Mouse (Mus musculus) embryonic fibroblast, embryonic 13.5 days (primary cell): ENCODE results near the gene Cnn3. TPM values are rescaled to one million over a fixed set of nuclear protein-coding genes. Genes with fewer than 3 reads are reported as not detected.

Experiments
- H3K27ac ChIP-seq: 2 replicates; pipeline ENCODE4 v1.5.1; 2012; ENCODE audit warnings: low read length, control low read depth, inconsistent platforms; ENCODE audit not compliant: insufficient read depth
- H3K4me1 ChIP-seq: 2 replicates; pipeline ENCODE4 v1.6.1; 2011; ENCODE audit warnings: low read length; ENCODE audit not compliant: control insufficient read depth, insufficient read depth
- H3K4me3 ChIP-seq: 2 replicates; pipeline ENCODE4 v1.5.1; 2011; ENCODE audit warnings: mild to moderate bottlenecking, control low read depth, low read length; ENCODE audit not compliant: insufficient read depth
- CTCF ChIP-seq: IDR thresholded peaks from 2 replicates; pipeline ENCODE4 v1.5.1; 2011; ENCODE audit warnings: mild to moderate bottlenecking, control low read depth, low read length, moderate library complexity, borderline replicate concordance; ENCODE audit not compliant: insufficient read depth
- POLR2A ChIP-seq: IDR thresholded peaks from 2 replicates; pipeline ENCODE4 v1.6.1; 2011; ENCODE audit warnings: low read depth, mild to moderate bottlenecking, control low read depth, low read length, moderate library complexity
- polyA plus RNA-seq: library from polyadenylated mRNA; stranded (reverse); fragments of >200 nt; gene quantifications from 2 replicates; pipeline ENCODE4 v1.2.4, GENCODE M21; 2011; ENCODE audit warnings: low read depth; ENCODE audit not compliant: missing spikeins, insufficient read length

Gene Cnn3
- polyA plus RNA-seq, 1 experiment = 720 TPM

DNA sequence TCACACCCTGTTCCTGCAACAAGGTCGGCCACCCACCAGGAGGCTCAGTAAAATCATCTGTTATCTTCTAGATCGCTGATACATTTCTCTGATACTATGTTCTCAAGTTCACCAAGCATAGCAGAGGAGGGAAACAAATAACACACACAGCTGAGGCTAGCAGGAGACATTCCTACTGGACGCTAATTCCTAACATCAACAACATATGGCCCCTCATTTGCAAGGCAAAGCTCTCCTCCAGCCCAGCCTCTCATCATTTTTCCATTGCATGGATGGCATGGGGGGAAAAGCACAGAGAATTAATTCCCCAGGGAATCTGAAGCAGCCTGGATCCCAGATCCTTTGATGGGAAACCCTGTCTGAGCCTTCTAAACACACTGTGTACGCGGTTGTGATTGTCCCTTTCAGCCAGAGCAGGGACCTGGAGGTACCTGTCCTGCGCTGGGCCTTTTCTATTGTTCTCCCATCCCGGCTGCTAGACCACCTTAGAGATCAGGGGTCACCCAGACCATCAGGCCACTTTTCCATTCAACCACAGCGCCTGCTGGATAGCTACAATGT is 78.7 kb downstream of the Cnn3 start:
- H3K4me1 ChIP-seq = no peaks in the 10 kb centered on the region
- TF ChIP-seq CTCF (no peak), POLR2A (no peak)
- H3K4me3 ChIP-seq = no peak overlapping the region
- no peak overlapping the region for H3K27ac ChIP-seq

DNA sequence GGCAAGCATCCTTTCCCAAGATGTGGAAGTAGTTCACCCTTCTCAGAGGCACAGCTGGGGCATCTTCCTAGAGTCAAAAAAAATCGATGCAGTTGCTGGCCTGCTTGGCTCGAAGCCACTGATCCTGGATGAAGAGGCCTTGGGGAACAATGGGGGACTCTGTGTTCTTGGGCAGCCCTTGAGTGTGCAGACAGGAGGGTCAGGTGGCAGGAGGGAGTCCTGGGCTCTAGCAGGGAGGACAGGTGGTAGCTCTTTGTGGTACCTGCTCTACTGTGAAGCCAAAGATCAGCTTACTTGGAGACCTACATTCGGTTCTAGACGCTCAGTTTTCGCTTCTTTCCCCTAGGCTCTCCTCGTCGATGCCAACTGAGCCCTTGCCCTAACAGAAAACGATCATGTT is 79.9 kb downstream of the Cnn3 start:
- no peak for TF ChIP-seq POLR2A
- no peak for TF ChIP-seq CTCF
- Histone ChIP-seq H3K27ac (no peak overlapping the region), H3K4me1 (no peaks in the 10 kb centered on the region), H3K4me3 (no peak overlapping the region)

DNA sequence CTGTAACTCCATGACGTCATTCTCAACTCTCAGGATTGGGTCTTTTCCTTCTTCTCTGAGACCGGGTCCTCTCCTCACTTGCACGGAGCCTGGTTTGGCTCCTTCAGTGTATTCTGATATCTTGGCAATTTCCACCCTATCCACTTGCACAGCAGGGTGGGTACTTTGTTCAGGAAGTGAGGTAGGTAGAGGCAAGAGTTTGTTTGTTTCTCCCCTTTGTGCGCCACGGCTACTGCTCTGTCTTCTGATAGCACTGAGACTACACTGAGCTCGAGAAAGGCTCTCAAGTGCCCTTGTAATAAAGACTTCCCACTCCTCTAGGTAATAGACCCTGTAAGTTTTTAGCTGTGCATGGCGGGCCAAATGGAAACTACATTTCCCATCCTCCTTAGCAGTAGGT is 80.5 kb downstream of the Cnn3 start:
- H3K27ac ChIP-seq = no peak overlapping the region
- no peak overlapping the region for H3K4me3 ChIP-seq
- TF ChIP-seq CTCF (no peak), POLR2A (no peak)
- H3K4me1 ChIP-seq = no peaks in the 10 kb centered on the region

GRCm38 (mm10) chr3:121507678-121508077 is 81.4 kb downstream of the Cnn3 start:
- Histone ChIP-seq H3K4me1 (no peaks in the 10 kb centered on the region), H3K27ac (no peak overlapping the region), H3K4me3 (no peak overlapping the region)
- TF ChIP-seq POLR2A (no peak), CTCF (no peak)

Other genes starting within 250 kb of the Cnn3 start
- gene Tmem56, start 143.4 kb upstream of the Cnn3 start, polyA plus RNA-seq = 0.27 and 1.1 TPM in 2 replicates
- 34.8 and 49.0 TPM in 2 replicates for gene Alg14, start 134.7 kb upstream of the Cnn3 start, polyA plus RNA-seq
- 0.70 TPM in 1 of 2 replicates, not detected in the other for gene Slc44a3, start 105.9 kb downstream of the Cnn3 start, polyA plus RNA-seq
- gene 4930432M17Rik, start 244.3 kb downstream of the Cnn3 start, polyA plus RNA-seq = not detected in 2 replicates